Mouse (Mus musculus): ENCODE measurements around the gene Igf2bp1. TPM values are rescaled to one million over a fixed set of nuclear protein-coding genes. Genes with fewer than 3 reads are reported as not detected.

Igf2bp1 gene
- total RNA-seq, 1 experiment from 2014 or later: not detected

DNA sequence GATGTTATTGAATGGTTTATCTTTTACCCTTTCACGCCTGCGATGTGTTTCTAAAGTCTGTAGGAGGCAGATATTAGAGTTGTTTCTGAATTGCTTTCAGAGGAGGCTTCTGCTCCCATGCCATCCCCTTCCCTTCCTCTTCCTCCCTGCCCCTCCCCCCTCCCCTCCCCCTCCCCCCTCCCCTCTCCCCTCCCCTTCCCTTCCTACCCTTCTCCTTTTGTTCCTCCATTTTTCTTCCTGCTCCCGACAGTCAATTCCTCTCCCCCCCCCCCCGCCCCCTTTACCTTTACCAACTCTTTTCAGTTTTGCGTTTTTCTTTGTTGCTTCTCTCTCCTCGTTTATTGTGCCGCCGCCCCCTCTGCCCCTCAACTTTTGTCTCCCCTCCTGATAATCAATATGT lies 6.2 kb upstream of the Igf2bp1 start:
- ATAC-seq (ENCODE audit: extremely low read depth, insufficient number of reproducible peaks, low FRiP score, poor library complexity, severe bottlenecking): no peak

DNA sequence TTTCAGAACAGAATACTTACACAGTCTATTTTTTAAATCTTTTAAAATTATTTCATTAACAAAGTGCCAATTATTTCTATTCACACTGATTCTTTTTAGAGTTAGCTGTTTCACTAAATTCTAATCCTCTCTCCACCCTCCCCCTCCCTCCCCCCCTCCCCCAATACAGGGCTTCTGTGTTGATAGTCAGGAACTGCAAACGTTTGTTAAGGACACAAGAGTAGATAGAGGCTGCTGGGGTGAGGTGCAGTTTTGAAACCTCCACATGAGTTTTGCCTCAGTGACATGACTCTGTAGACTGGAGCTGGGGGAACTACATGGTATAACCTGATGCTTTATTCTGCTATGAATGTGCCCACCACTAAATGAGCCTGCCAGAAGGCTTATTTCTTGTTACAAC lies 3.1 kb upstream of the Igf2bp1 start:
- ATAC-seq (ENCODE audit: extremely low read depth, insufficient number of reproducible peaks, low FRiP score, poor library complexity, severe bottlenecking): no peak

DNA sequence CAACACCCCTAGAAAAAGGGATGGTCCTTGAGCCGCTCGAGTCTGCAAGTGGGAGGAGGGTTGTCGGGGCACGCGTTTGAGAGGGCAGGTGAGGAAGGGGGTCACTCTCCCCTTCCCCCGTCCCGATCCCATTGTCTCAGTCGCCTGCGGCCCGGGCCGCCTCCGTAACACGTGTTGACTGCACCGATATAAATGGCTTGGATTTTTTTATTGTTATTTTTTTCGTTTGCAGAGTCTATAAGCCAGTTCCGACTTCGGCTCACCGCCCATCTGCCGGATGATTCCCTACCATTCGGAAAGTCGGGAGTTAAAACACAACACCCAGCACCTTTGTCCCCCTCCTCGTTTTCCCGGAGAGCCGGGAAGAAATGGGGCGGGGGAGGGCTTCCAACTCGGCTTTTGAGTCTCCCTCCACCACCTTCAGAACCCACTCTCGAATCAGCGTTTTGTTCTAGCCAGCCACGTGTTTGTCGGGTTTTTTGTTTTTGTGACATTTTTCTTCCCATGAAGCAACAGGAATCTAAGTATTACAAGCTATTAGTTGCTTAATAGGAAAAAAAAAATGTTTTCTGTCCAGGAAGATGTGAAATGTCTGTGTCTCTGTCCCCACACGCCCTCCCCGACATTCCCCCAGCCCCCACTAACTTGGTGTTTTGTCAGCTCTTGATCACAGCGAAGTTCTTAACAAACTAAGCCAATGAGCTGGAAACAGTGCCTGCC lies 1.9 kb upstream of the Igf2bp1 start:
- ATAC-seq (ENCODE audit: extremely low read depth, insufficient number of reproducible peaks, low FRiP score, poor library complexity, severe bottlenecking): no peak

DNA sequence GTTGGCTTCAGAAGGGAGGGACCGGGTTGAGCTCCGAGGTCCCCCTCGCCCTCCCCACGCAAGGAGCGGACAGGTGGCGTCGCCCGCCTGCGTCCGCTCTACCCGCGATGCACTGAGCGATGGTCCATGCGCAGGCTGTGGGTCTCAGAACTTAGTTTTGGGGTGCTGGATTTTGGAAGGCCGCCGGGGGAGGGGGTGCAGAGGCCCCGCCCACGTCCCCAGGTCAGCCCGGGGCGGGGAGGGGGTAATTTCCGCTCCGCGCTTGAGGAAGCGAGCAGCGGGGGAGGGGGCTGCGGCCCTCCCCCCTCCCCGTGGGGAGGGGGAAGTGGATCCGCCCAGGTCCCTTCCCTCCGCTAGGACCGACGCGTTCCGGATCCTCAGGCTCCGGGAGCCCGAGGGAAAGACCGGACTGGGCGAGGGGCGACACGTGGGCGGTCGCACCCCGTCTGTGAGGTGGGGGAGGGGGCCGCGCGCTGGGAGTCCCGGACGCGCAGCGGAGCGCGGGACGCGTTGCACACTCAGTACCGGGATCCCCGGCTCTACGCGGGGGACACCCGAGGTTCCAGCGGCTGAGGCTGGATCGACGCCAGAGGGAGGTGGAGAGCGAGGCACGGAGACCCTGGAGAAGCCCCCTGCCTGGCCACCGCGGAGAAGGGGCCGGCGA lies 1.2 kb upstream of the Igf2bp1 start:
- no peak for ATAC-seq (ENCODE audit: extremely low read depth, insufficient number of reproducible peaks, low FRiP score, poor library complexity, severe bottlenecking)

DNA sequence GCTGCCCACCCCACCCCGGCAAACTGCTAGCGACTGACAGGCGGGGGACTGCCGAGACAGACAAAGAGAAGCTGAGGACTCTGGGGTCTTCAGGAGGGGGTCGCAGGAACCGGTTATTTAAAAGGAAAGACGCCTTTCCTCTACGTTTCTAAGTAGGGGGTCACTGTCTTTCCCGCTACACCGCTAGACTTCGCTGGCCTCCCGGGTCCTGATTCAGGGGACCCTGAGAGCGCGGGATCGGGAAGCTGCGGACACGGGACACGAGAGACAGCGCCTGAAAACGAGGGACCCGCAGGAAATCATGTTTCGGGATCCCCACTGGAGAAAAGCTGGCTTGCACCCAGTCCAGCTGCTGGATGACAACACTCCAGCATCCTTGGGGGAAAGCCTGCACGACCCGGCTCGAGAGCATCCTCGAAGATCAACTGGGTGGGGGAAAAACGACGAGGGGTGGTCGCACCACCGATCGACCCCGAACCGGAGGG lies 669 bp upstream of the Igf2bp1 start:
- no peak for ATAC-seq (ENCODE audit: extremely low read depth, insufficient number of reproducible peaks, low FRiP score, poor library complexity, severe bottlenecking)

DNA sequence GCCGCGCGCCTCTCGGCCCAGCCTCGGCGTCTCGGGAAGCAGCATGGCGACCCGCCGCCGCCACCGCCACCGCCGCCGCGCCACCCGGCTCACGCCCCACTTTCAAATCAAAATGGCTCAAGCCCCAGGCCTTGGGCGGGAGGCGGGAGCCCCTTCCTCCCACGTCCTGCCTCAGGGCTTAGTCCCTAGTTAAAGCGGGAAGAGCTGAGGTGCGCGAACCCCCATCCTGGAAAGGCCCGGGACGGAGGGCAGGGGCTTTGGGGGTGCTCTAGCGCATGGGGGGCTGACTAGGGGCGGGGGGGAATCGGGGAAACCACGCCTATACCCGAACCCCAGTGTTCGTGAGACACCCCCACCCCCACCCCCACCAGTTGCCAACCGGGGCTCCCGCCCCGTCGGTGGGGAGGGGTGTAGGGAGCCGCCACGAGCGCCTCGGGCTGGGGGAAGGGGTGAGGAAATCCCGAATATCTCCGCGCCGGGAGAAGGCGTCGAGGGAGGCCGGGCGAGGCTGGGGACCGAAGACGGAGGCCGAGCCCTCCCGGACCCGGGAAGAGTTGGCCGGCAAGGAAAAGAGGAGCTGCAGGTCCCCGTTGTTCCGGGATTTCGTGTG lies 842 bp downstream of the Igf2bp1 start:
- no peak for ATAC-seq (ENCODE audit: extremely low read depth, insufficient number of reproducible peaks, low FRiP score, poor library complexity, severe bottlenecking)

DNA sequence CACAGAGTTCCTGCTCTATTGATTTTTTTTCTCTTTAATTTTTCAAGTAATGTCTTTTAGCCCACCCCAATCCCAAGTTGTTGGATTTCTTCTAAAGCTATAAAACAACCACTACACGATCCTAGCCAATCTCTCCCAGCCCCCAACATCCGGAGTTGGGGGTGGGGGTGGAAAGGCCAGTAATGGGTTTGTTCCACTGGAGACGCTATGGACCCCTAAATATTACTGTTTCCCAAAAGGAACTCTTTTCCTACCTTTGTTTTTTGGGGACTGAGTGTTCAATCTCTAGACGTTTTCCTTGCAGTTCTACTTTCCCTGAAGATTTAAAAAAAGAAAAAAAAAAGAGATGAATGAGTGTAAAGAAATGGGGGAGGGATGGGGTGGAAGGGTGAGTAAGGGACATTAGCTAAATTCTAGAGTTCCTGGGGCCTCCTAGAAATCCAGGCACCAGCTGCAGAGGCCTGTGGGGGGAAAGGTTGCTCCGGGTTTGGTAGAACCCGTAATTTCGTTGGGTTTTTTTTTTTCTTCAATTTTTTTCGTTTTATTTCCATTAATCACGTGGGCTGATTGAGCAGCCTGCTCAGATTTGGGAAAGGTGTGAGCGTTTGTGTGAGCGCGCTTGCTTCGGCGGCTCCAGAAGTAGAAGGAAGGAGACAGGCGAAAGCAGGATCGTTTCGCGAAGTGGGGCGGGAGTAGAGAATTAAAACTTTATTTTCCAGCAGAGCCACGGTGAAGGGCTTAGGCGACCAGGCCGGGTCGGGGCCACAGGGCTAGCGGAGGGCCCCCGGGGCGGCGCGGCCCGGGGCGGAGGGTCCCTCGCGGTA lies 1.6 kb downstream of the Igf2bp1 start:
- ATAC-seq (ENCODE audit: extremely low read depth, insufficient number of reproducible peaks, low FRiP score, poor library complexity, severe bottlenecking): no peak

DNA sequence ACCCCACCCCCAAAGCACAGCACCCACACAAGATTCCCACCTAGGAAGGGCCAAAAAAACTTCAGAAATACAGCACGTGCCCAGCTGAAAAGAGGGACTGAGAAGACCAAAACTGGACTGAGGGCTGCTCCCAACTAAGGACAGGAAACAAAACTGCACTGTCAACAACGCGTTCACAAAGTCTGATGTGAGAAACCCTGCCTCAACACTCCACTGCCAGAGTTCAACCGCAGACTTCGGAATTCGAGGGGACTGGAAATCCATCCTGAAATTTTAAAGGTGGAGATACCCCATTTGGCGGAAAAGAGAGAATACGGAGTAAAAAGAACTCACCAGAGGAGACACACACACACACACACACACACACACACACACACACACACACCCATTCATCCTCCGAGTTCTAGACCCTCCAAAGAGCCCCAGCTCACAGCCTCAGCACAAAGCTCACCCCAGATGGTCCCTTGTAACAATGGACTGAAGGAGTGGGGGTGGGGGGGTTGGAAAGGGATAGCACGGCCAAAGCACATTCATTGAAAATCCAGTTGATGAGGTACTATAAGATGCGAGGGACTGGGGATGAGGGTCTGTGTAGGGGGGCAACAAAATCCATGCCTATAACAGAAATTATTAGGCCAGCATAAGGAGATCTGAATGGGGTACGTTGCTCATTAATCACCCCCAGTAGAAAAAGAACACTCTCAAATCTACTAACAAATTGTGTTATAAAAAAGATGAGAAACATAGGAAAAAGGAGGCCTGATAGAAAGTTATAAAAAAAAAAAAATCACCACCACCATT lies 2.4 kb downstream of the Igf2bp1 start:
- no peak for ATAC-seq (ENCODE audit: extremely low read depth, insufficient number of reproducible peaks, low FRiP score, poor library complexity, severe bottlenecking)

DNA sequence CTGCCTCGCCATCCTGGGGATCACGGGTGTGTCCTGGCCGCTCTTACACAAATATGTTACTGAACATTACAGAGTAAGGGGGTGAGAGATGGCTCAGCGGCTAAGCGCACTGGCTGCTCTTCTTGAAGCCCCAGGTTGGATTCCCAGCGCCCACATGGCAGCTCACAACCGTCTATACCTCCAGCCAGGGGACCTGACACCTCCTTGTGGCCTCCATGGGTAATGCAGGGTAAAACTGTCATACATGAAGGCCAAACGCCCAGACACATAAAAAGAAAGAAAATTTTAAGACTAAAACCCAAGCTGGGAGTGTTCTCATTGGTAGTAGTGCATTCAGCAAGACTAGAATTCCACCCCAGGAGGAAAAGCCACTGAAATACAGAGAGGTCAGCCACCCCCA lies 11.6 kb downstream of the Igf2bp1 start:
- ATAC-seq (ENCODE audit: extremely low read depth, insufficient number of reproducible peaks, low FRiP score, poor library complexity, severe bottlenecking): no peak

DNA sequence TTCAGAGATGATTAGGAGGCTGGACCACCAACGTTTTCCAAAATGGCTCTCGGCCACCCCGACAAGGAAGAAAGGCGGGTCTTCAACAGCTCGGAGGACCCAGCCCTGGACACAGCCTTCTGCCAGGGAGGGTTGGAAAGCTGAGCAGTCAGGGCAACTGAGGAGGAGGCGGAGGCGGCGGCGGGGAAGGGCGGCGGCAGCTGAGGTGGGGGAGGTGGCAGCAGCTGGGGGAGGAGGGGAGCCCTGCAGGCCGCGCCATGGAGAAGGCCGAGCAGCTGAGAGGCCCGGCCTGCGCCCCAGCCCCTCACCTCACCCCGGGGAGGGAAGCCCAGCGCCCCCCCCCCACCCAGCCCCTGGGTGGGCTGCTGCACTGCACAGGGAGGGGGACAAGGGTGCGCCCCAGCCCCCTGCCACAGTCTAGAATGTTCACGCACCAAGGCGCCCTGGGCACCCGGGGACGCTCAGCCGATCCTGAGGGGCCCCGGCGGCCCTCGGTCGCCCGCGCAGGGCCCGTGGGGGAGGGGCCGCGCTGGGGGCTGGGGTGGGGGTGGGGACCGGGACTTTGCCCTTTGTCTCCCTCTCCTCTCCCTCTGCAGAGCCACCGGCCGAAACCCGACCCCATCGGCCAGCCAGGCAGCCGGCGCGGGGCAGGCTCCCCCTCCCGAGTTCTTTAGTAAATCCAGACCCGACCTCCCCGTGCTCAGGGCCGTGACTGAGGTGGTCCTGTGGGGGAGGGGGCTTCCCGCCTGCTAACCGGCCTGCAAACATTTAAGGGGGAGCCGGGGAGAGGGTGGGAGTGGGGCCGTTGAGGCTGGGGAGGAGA lies 14.6 kb downstream of the Igf2bp1 start:
- ATAC-seq (ENCODE audit: extremely low read depth, insufficient number of reproducible peaks, low FRiP score, poor library complexity, severe bottlenecking): no peak

DNA sequence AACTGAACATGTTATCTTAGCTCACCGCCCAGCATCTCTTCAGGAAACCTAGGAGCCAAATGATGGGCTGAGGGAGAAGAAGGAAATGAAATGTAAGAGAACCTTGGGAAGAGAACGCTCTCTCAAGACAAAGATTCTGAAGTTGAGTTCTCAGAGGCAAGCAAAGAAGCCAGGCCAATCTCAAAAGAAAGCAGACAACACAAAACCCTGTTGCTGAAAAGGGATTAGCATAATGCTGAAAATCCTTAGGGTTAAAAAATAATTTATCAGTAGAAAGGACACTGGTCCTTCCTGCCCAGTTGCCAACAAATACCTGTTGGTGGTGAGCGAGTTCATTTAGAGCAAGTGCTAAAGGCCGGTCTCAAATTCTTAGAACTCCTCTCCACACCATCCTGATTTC lies 15.3 kb downstream of the Igf2bp1 start:
- ATAC-seq (ENCODE audit: extremely low read depth, insufficient number of reproducible peaks, low FRiP score, poor library complexity, severe bottlenecking): no peak

DNA sequence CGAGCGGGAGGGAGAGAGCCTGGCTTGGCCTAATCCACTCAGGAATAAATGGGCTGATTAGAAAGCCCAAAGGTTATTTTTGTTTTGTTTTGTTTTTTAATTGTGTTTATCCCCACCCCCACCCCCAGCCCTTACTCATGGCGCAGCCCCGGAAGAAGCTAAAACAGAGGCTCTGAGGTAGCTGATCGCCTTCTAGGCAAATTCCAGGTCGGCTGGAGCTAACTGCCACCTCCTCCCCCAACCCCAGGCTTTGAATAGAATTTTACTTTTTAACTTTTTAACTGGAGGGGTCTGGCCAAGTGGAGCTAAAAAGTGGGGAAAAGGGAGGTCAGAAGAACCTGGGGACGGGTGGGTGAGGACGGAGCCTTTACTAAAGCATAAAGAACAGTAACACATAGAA lies 15.9 kb downstream of the Igf2bp1 start:
- ATAC-seq (ENCODE audit: extremely low read depth, insufficient number of reproducible peaks, low FRiP score, poor library complexity, severe bottlenecking): no peak

DNA sequence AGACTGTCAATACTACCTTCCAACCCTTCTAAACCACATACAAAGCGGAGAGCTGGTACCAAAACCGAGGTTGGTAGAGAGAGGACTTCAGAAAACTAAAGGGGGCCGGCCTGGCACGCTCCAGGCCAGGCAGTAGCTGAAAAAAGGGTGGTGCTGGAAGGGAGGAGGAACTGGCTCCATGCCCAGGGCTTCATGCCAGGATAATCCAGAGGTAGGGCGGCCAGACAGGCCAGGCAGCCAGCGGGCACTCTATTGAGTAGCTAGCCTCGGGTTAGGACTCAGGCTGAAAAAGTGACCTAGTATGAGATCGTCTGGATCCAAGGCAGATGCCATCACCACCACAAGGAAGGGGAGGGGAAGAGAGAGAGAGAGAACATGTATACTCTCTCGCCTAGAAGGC lies 17.2 kb downstream of the Igf2bp1 start:
- ATAC-seq (ENCODE audit: extremely low read depth, insufficient number of reproducible peaks, low FRiP score, poor library complexity, severe bottlenecking): no peak

DNA sequence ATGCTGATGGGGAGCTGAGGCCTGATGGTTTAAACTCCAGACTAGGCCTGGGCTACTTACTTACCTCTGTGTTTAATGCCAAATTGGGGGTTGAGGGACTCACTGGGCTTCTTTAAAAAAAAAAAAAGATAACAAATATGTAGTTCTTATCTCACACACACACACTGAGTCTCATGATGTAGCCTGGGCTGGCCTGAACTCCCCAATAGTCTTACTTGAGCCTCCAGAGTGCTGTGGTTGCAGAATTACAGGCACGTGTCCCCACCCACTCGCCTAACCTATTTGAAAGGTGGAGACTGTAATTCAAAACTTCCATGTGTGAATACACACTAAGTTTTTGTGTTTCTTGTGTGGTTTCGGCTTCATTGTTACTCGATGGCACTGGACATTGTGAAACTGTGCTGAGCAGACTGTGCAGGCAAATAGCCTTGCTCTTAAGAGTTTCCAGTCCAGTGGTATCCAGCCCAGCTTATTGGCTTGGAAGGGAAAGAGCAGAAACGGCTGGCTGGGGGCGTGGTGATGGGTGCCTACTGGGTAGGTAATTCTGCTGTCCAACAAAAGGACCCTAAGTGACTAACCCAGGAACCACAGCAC lies 17.8 kb downstream of the Igf2bp1 start:
- ATAC-seq (ENCODE audit: extremely low read depth, insufficient number of reproducible peaks, low FRiP score, poor library complexity, severe bottlenecking): no peak

DNA sequence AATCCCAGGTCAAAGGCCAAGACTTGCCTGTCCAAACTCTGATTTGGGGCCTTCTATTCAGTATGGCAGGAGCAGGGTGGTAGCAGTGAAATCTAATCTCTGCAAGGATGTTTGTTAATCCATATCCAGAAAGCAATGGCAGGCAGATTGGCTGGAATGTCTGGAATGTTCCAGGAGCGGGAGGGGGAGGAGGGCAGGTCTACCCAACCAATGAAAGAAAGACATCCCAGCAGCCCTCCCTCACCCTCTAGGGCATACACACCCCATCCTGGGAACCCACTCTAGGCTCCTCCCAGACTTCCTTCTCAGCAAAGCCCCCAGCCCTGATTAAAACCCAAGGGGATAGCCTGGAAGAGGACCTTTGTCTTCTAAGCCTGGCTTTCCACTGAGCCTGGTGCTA lies 23.3 kb downstream of the Igf2bp1 start:
- no peak for ATAC-seq (ENCODE audit: extremely low read depth, insufficient number of reproducible peaks, low FRiP score, poor library complexity, severe bottlenecking)

DNA sequence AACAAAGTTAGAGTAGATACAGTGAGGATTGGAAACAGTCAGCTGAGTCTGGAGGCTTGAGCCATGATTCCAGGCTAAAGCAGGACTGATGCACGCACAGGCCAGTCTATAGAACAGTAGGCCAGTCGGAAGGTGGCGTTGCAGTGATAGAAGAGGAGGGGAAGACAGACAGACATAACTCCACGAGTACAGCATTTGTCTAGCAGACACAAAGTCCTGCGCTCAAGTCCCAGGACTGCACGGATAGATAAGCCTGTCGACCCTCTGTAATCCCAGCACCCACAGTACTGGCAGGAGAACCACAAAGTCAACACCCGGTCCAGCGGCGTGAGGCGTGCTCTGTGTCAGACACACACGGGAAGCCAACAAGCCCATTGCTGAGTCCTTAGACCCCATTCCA lies 23.9 kb downstream of the Igf2bp1 start:
- ATAC-seq (ENCODE audit: extremely low read depth, insufficient number of reproducible peaks, low FRiP score, poor library complexity, severe bottlenecking): no peak

DNA sequence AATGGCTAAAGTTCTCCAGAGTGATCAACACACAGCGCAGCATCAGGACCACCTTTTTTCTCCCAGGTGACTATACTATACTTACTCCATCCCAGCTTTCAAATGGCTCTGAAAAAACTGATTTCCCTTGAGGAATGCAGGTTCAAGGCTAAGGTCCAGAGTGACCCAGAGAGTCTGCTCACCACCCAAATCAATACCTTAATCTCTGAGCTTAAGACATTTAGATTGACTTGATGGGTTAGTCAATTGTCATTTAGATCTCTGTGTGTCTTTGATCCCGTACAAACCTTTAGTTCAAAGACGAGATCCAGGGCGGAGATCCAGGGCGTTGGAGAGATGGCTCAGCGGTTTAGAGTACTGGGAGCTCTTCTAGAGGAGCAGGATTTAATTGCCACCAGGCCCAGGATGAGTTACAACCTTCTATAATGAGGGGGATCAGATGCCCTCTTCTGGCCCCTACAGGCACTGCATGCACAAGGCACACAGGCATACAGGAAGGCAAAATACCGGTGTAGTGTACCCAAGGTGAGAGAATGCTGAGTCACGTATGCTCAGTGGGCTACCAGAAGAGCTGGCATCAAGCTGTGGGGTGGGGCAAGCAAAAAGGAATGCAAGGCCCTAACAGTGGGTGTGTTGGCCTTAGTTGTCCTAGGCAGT lies 24.9 kb downstream of the Igf2bp1 start:
- ATAC-seq (ENCODE audit: extremely low read depth, insufficient number of reproducible peaks, low FRiP score, poor library complexity, severe bottlenecking): 0 out of 2 replicates have a peak, but pooled peaks have one; percentile 31

Data from neutrophil, adult 5-6 weeks (primary cell).